Mouse (Mus musculus) forebrain, embryonic 16.5 days (tissue): ENCODE measurements at regions not wholly inside any gene's neighbourhood (a gene's known extent, or its start where the extent isn't known, plus 50 kb on each side); places are given as distances from the start of the nearest gene placed in this dataset.
"Not testable (repeated sequence)": the region's sequence is repeated elsewhere in the genome, so short reads cannot be mapped to it uniquely, and the experiment has no call there.

Experiments used
- ATAC-seq: fragments of 200-750 bp; cut with Nextera tagmentation; 2 replicates; pipeline ENCODE4 v1.8.0; 2017; ENCODE audit warnings: mild to moderate bottlenecking, moderate library complexity
- H3K27ac ChIP-seq: fragments of 300-500 bp; sonication (generic); 2 replicates; pipeline ENCODE4 v1.5.1; 2014; ENCODE audit warnings: low read length, control low read depth
- H3K27me3 ChIP-seq: fragments of 300-500 bp; sonication (generic); replicated peaks from 2 replicates; pipeline ENCODE4 v1.6.1; 2014; ENCODE audit warnings: low read length; ENCODE audit not compliant: control insufficient read depth, insufficient read depth
- H3K36me3 ChIP-seq: fragments of 300-500 bp; sonication (generic); 2 replicates; pipeline ENCODE4 v1.6.1; 2014; ENCODE audit not compliant: control insufficient read depth, insufficient read depth
- H3K4me1 ChIP-seq: fragments of 300-500 bp; sonication (generic); replicated peaks from 2 replicates; pipeline ENCODE4 v1.6.1; 2014; ENCODE audit warnings: low read length; ENCODE audit not compliant: control insufficient read depth, insufficient read depth
- H3K4me2 ChIP-seq: fragments of 300-500 bp; sonication (generic); 2 replicates; pipeline ENCODE4 v1.6.1; 2014; ENCODE audit warnings: mild to moderate bottlenecking, low read length, control low read depth
- H3K4me3 ChIP-seq: fragments of 300-500 bp; sonication (generic); replicated peaks from 2 replicates; pipeline ENCODE4 v1.5.1; 2014; ENCODE audit warnings: mild to moderate bottlenecking, low read length, control low read depth
- H3K9ac ChIP-seq: fragments of 300-500 bp; sonication (generic); replicated peaks from 2 replicates; pipeline ENCODE4 v1.6.1; 2014; ENCODE audit warnings: low read depth, low read length, control low read depth
- H3K9me3 ChIP-seq: fragments of 300-500 bp; sonication (generic); 2 replicates; pipeline ENCODE4 v1.6.1; 2016; ENCODE audit warnings: low read length; ENCODE audit not compliant: control insufficient read depth
- WGBS: fragments of 180-500 bp; shearing (Covaris S2); extraction: QIAGEN DNeasy Blood & Tissue Kit; methylation state at CpG from one replicate; pipeline ENCODE4 v1.1.7; 2014; 5-methylcytosine and 5-hydroxymethylcytosine counted together

- Histone ChIP-seq H3K4me1 (no peaks in the 10 kb centered on the region), H3K36me3 (no peaks in the 10 kb centered on the region), H3K9ac (no peak overlapping the region), H3K27ac (no peak overlapping the region), H3K4me3 (no peak overlapping the region), H3K27me3 (no peaks in the 10 kb centered on the region), H3K9me3 (no peaks in the 10 kb centered on the region), H3K4me2 (no peak overlapping the region)
- WGBS, result 59% methylated on average over 2 of the region's 2 CpGs
- peak; percentile 63; the same call in 1 of the 2 replicates for ATAC-seq
Observed at GRCm38 (mm10) chr5:61240498-61240897, 568.1 kb upstream of the G6pd2 start.

DNA sequence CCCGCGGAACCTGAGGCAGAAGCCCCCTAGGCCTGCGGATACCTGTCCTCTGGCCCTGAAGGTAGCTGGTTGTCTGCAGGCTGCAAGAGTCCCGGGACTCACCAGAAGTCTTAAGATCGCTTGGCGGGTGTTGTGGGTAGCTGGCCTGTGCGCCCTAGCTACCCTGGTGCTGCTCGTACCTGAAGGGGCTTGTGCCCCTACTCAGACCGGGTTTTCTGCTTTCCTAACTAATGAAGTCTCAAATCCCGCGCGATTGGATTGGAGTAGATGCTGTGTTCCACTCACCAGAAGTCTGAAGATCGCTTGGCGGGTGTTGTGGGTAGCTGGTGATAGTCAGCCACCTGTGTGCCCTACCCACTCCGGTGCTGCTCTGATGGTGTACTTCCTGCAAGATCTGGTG, 520.1 kb upstream of the G6pd2 start:
- H3K27ac ChIP-seq, H3K36me3 ChIP-seq, H3K9me3 ChIP-seq, H3K9ac ChIP-seq, ATAC-seq, H3K4me1 ChIP-seq, H3K27me3 ChIP-seq, H3K4me3 ChIP-seq, H3K4me2 ChIP-seq: not testable (repeated sequence)
- WGBS, result 95% methylated on average over 15 of the region's 15 CpGs

DNA sequence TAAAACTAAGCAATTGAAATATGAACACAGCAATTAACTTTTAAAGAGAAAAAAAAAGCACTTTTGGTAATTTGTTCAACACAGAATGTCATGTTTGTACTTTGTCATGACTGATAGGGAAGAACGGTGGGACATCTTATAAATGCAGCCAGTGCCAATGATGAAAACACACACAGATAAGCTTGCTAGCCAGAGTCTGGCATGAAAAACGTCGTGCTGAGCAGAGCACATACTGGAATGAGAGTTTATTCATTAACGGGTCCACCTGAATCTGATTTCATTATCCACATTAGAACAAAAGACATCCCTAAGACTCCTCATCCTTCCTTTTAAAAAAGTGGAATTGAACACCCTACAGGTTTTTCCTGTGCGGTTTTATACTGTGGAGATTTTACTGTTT, 493.7 kb upstream of the G6pd2 start:
- no peaks in the 10 kb centered on the region for H3K36me3 ChIP-seq
- no peak overlapping the region for H3K9ac ChIP-seq
- no peak for ATAC-seq
- no peak overlapping the region for H3K27ac ChIP-seq
- no peaks in the 10 kb centered on the region for H3K9me3 ChIP-seq
- WGBS, result 61% methylated on average over 5 of the region's 5 CpGs
- H3K4me3 ChIP-seq, result no peak overlapping the region
- H3K27me3 ChIP-seq, result no peaks in the 10 kb centered on the region
- H3K4me1 ChIP-seq, result no peaks in the 10 kb centered on the region
- no peak overlapping the region for H3K4me2 ChIP-seq

GRCm38 (mm10) chr5:61351372-61351771, 457.2 kb upstream of the G6pd2 start:
- peaks cover 3% of the 10 kb centered on the region; the same call in 1 of the 2 replicates for H3K4me1 ChIP-seq
- 22% methylated on average over 1 of the region's 1 CpGs for WGBS
- H3K27ac ChIP-seq, result no peak overlapping the region
- no peaks in the 10 kb centered on the region for H3K9me3 ChIP-seq
- H3K9ac ChIP-seq, result no peak overlapping the region
- no peak for ATAC-seq
- no peaks in the 10 kb centered on the region for H3K27me3 ChIP-seq
- no peak overlapping the region for H3K4me3 ChIP-seq
- no peaks in the 10 kb centered on the region for H3K36me3 ChIP-seq
- H3K4me2 ChIP-seq, result no peak overlapping the region

DNA sequence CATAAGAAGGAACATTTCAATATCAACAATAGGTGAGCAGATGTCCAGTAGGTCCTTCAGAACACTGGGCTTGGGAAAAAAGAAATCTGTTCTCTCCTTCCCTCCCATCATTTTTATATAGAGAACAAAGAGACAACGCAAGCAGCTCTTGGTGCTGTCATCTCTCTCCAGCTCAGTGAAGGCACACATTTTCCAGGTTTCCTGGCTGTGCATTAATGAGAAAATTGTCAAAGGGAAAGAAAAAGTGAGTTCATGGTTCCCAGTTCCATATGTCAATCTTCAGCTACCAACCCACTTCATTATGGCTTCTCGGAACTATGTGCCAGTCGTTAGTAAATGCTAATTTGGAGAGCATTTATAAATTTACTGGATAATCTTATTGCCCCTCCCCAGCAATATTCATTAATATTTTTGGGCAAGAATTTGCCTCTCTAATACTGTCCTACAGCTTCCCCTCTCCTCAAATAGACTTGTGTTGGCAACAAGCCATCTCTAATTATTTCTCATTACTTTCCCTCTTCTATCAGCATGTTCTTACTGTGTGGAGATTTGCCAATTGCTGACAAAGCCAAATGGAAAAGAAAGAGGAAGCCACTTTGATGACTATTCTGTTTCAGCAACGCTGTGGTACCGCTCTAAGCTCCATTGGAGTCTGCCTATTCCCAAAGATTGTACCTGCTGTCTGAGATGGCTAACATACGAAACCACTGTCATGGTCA, 453.2 kb upstream of the G6pd2 start:
- Histone ChIP-seq H3K9me3 (no peaks in the 10 kb centered on the region), H3K9ac (no peak overlapping the region), H3K36me3 (no peaks in the 10 kb centered on the region), H3K27ac (peak overlapping the region; percentile 53), H3K4me3 (no peak overlapping the region), H3K4me1 (peaks cover 3% of the 10 kb centered on the region; the same call in 1 of the 2 replicates), H3K27me3 (no peaks in the 10 kb centered on the region), H3K4me2 (no peak overlapping the region)
- peak; percentile 94 for ATAC-seq
- WGBS, result 15% methylated on average over 6 of the region's 6 CpGs

- no peaks in the 10 kb centered on the region for H3K4me1 ChIP-seq
- no peak overlapping the region for H3K9ac ChIP-seq
- no peak overlapping the region for H3K4me2 ChIP-seq
- H3K27me3 ChIP-seq, result no peaks in the 10 kb centered on the region
- H3K4me3 ChIP-seq, result no peak overlapping the region
- no peaks in the 10 kb centered on the region for H3K9me3 ChIP-seq
- no peaks in the 10 kb centered on the region for H3K36me3 ChIP-seq
- no peak overlapping the region for H3K27ac ChIP-seq
- ATAC-seq, result peak; percentile 72
- WGBS, result 71% methylated on average over 1 of the region's 1 CpGs
Observed at GRCm38 (mm10) chr5:61372901-61373300, 435.7 kb upstream of the G6pd2 start.

DNA sequence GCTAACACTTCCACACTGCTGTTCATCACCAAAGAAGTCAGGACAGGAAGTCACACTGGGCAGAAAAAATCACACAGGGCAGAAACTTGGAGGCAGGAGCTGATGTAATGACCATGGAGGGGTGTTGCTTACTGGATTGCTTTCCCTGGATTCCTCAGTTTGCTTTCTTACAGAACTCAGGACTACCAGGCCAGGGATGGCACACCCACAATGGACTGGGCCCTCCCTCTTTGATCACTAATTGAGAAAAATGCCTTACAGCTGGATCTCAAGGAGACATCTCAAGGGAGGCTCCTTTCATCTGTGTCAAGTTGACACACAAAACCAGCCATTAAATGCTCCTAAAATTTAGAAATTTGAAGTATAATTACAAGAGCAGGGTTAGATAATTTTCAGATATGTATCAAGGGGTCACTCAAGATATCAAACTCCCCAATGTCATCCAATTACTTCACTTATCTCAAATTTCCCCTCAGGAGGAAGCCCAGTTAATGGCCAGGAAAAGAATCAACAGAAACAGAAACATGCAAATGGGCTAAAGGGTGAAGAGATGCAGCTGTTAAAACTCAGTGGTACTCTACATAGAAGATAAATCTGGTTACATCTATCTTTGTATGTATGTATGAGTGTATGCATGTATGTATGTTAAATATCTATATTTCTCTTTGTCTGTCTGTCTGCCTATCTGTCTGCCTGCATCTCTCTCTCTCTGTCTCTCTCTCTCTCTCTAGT, 413.5 kb upstream of the G6pd2 start:
- no peaks in the 10 kb centered on the region for H3K27me3 ChIP-seq
- H3K27ac ChIP-seq, result no peak overlapping the region
- no peaks in the 10 kb centered on the region for H3K9me3 ChIP-seq
- no peak overlapping the region for H3K9ac ChIP-seq
- no peak overlapping the region for H3K4me3 ChIP-seq
- H3K36me3 ChIP-seq, result no peaks in the 10 kb centered on the region
- no peak for ATAC-seq
- H3K4me1 ChIP-seq, result no peaks in the 10 kb centered on the region
- H3K4me2 ChIP-seq, result no peak overlapping the region
